In genomic region chr2:126053657-126054056, GRCm38 (mm10) we compare ENCODE assay signal across 28 mouse cellular contexts. TPM values are rescaled to one million over a fixed set of nuclear protein-coding genes. Genes with fewer than 3 reads are reported as not detected.
DNase-seq lines count a peak whose midpoint lies in the region; ATAC-seq and TF ChIP-seq lines count a peak whose summit lies in the region.
"Had no signal": no experiment of that assay in that cellular context is flagged by ENCODE, and none has a peak within 500 bp of the region (broad histone marks: within the 10 kb centered on the region; RNA-seq: fewer than 3 reads in every experiment).

No protein-coding gene starts in this region.

- DNase-seq in heart, adult 2 months = no peak
- no peak for DNase-seq in embryonic facial prominence, embryonic 10.5 days (ENCODE audit: low spot score)
- DNase-seq in left cerebral cortex, postnatal 36 days (ENCODE audit: low spot score in 2 of 2) = no peak
- DNase-seq: adrenal gland, adult 2 months; adrenal gland, postnatal 36 days; B cell, adult 2 months; cerebellum, adult 18-20 months; cerebellum, postnatal 10 days; gastrocnemius, postnatal 25 days; heart, adult 18-20 months; kidney, adult 2 months; liver, embryonic 13.5 days; lung, adult 18-20 months; lung, postnatal 14 days; right cerebral cortex, postnatal 14 days had no signal

- H3K9ac ChIP-seq in heart, embryonic 16.5 days (ENCODE audit: low read length) = no peak overlapping the region
- H3K9ac ChIP-seq in heart, adult 2 months (ENCODE audit: low read depth, low read length) = no peak overlapping the region
- H3K9ac ChIP-seq: heart, embryonic 13.5 days; hindbrain, embryonic 12.5 days; intestine, embryonic 15.5 days; liver, embryonic 13.5 days; midbrain, embryonic 12.5 days; stomach, embryonic 15.5 days had no signal

- no peaks in the 10 kb centered on the region for H3K36me3 ChIP-seq in heart, embryonic 16.5 days (ENCODE audit: control insufficient read depth, insufficient read depth)
- H3K36me3 ChIP-seq in heart, adult 2 months (ENCODE audit: control insufficient read depth, insufficient read depth, low read length) = no peaks in the 10 kb centered on the region
- H3K36me3 ChIP-seq in embryonic facial prominence, embryonic 10.5 days (replicated peaks) = no peaks in the 10 kb centered on the region
- H3K36me3 ChIP-seq in myocyte (ENCODE audit: control insufficient read depth, insufficient read depth) = no peaks in the 10 kb centered on the region
- H3K36me3 ChIP-seq: heart, embryonic 13.5 days; hindbrain, embryonic 12.5 days; intestine, embryonic 15.5 days; liver, embryonic 13.5 days; midbrain, embryonic 12.5 days; stomach, embryonic 15.5 days had no signal

- no peak for ATAC-seq in heart, embryonic 16.5 days (replicated peaks; ENCODE audit: extremely low read depth, insufficient read depth, low FRiP score)
- no peak for ATAC-seq in frontal cortex, adult (ENCODE audit: low TSS enrichment)
- ATAC-seq: activated CD4-positive, CD25-positive, alpha-beta regulatory T cell, adult 4 months; forebrain, embryonic 16.5 days; hindbrain, postnatal 0 days; intestine, embryonic 15.5 days had no signal

- no peak overlapping the region for H3ac ChIP-seq in myocyte (ENCODE audit: control insufficient read depth, insufficient read length)

- WGBS in heart, embryonic 16.5 days = 40% methylated on average over 5 of the region's 5 CpGs
- 50% methylated on average over 5 of the region's 5 CpGs for WGBS in heart, adult 2 months
- WGBS in embryonic facial prominence, embryonic 10.5 days = 58% methylated on average over 5 of the region's 5 CpGs

- H3K4me3 ChIP-seq in heart, embryonic 16.5 days (ENCODE audit: low read length) = no peak overlapping the region
- H3K4me3 ChIP-seq in heart, adult 2 months = no peak overlapping the region
- H3K4me3 ChIP-seq in embryonic facial prominence, embryonic 10.5 days = no peak overlapping the region
- no peak overlapping the region for H3K4me3 ChIP-seq in embryonic fibroblast, embryonic 13.5 days (ENCODE audit: insufficient read depth, low read length)
- no peak overlapping the region for H3K4me3 ChIP-seq in myocyte
- H3K4me3 ChIP-seq: heart, embryonic 13.5 days; hindbrain, embryonic 12.5 days; intestine, embryonic 15.5 days; liver, embryonic 13.5 days; midbrain, embryonic 12.5 days; stomach, embryonic 15.5 days had no signal

- no peak for TF ChIP-seq POLR2A in heart, adult 2 months (IDR thresholded peaks at IDR 0.05; ENCODE audit: insufficient read depth, low read depth, low read length)
- no peak for TF ChIP-seq POLR2A in embryonic fibroblast, embryonic 13.5 days (IDR thresholded peaks at IDR 0.05; ENCODE audit: low read depth, low read length)
- no peak for TF ChIP-seq POLR2A in myocyte (IDR thresholded peaks at IDR 0.05; ENCODE audit: insufficient read length, low read depth)

- TF ChIP-seq CTCF in heart, adult 2 months (IDR thresholded peaks at IDR 0.05) = no peak
- no peak for TF ChIP-seq CTCF in embryonic fibroblast, embryonic 13.5 days (IDR thresholded peaks at IDR 0.05; ENCODE audit: borderline replicate concordance, insufficient read depth, low read length)

- no peaks in the 10 kb centered on the region for H3K79me2 ChIP-seq in heart, adult 2 months (replicated peaks; ENCODE audit: control insufficient read depth, insufficient read depth, low read length)
- H3K79me2 ChIP-seq in myocyte (ENCODE audit: control insufficient read depth, insufficient read depth) = no peaks in the 10 kb centered on the region

- no peaks in the 10 kb centered on the region for H3K9me3 ChIP-seq in heart, embryonic 16.5 days (replicated peaks; ENCODE audit: control insufficient read depth, low read length)
- H3K9me3 ChIP-seq in embryonic facial prominence, embryonic 10.5 days = no peaks in the 10 kb centered on the region
- H3K9me3 ChIP-seq: heart, embryonic 13.5 days; hindbrain, embryonic 12.5 days; intestine, embryonic 15.5 days; liver, embryonic 13.5 days; midbrain, embryonic 12.5 days; stomach, embryonic 15.5 days had no signal

- peaks cover 4% of the 10 kb centered on the region; the same call in 1 of the 2 replicates for H3K4me1 ChIP-seq in heart, embryonic 16.5 days (ENCODE audit: control insufficient read depth, insufficient read depth, low read length)
- H3K4me1 ChIP-seq in heart, adult 2 months (ENCODE audit: control insufficient read depth, insufficient read depth, low read length) = no peaks in the 10 kb centered on the region
- peaks cover 31% of the 10 kb centered on the region for H3K4me1 ChIP-seq in embryonic facial prominence, embryonic 10.5 days
- H3K4me1 ChIP-seq in embryonic fibroblast, embryonic 13.5 days (ENCODE audit: control insufficient read depth, insufficient read depth, low read length) = peaks cover 7% of the 10 kb centered on the region
- H3K4me1 ChIP-seq: intestine, embryonic 15.5 days; liver, embryonic 13.5 days had no signal

- no peak overlapping the region for H3K27ac ChIP-seq in heart, embryonic 16.5 days (ENCODE audit: low read length)
- no peak overlapping the region for H3K27ac ChIP-seq in heart, adult 2 months
- peak overlapping the region; percentile 77 for H3K27ac ChIP-seq in embryonic facial prominence, embryonic 10.5 days (replicated peaks)
- peak overlapping the region; percentile 4; the same call in 1 of the 2 replicates for H3K27ac ChIP-seq in embryonic fibroblast, embryonic 13.5 days (ENCODE audit: insufficient read depth, low read length)
- H3K27ac ChIP-seq: heart, embryonic 13.5 days; hindbrain, embryonic 12.5 days; hindbrain, postnatal 0 days; intestine, embryonic 15.5 days; kidney, postnatal 0 days; liver, embryonic 13.5 days; midbrain, embryonic 12.5 days; stomach, embryonic 15.5 days had no signal

- peak overlapping the region; percentile 15; the same call in 1 of the 2 replicates for H3K4me2 ChIP-seq in heart, embryonic 16.5 days (ENCODE audit: low read depth, low read length)
- peak overlapping the region; percentile 39 for H3K4me2 ChIP-seq in myocyte (ENCODE audit: low read depth)
- H3K4me2 ChIP-seq: heart, embryonic 13.5 days; hindbrain, embryonic 12.5 days; intestine, embryonic 15.5 days; liver, embryonic 13.5 days; midbrain, embryonic 12.5 days; stomach, embryonic 15.5 days had no signal

- intact Hi-C loops in heart, adult 2 months (cut with DNase I) = no loop called here
- intact Hi-C loops in left cerebral cortex, postnatal 36 days (cut with DNase I) = no loop called here

- no peak for TF ChIP-seq EP300 in heart, adult 2 months (IDR thresholded peaks at IDR 0.05; ENCODE audit: insufficient read depth, low read depth, low read length)

- H3K27me3 ChIP-seq in heart, embryonic 16.5 days (ENCODE audit: control insufficient read depth, insufficient read depth, low read length) = no peaks in the 10 kb centered on the region
- no peaks in the 10 kb centered on the region for H3K27me3 ChIP-seq in heart, adult 2 months (ENCODE audit: control insufficient read depth, insufficient read depth, low read length)
- no peaks in the 10 kb centered on the region for H3K27me3 ChIP-seq in embryonic facial prominence, embryonic 10.5 days (replicated peaks; ENCODE audit: low read depth, poor library complexity, severe bottlenecking)
- no peaks in the 10 kb centered on the region for H3K27me3 ChIP-seq in myocyte (ENCODE audit: control insufficient read depth, insufficient read depth, insufficient read length)
- H3K27me3 ChIP-seq: heart, embryonic 13.5 days; hindbrain, embryonic 12.5 days; intestine, embryonic 15.5 days; liver, embryonic 13.5 days; midbrain, embryonic 12.5 days; stomach, embryonic 15.5 days had no signal

TF ChIP-seq in myocyte, 11 proteins besides CTCF, POLR2A, EP300 and RAD21:
- TF ChIP-seq MAX (IDR thresholded peaks at IDR 0.05; ENCODE audit: low read depth) (no peak), TCF12 (IDR thresholded peaks at IDR 0.05; ENCODE audit: insufficient read depth, poor library complexity, severe bottlenecking) (peak; percentile 37), MYOD1 (IDR thresholded peaks at IDR 0.05; ENCODE audit: control insufficient read depth in 1 of 3, insufficient read length in 2 of 3, low read depth in 2 of 3) (peak in 1 of 3 experiments; percentile 47), REST (IDR thresholded peaks at IDR 0.05; ENCODE audit: insufficient read depth, insufficient read length) (no peak), CEBPB (IDR thresholded peaks at IDR 0.05; ENCODE audit: insufficient read depth, poor library complexity, severe bottlenecking) (peak; percentile 40; the same call in 1 of the 2 replicates), E2F4 (IDR thresholded peaks at IDR 0.05; ENCODE audit: insufficient read depth) (no peak), MYOG (IDR thresholded peaks at IDR 0.05; ENCODE audit: control insufficient read depth in 1 of 3, insufficient read depth in 1 of 3, insufficient read length in 2 of 3, low read depth in 2 of 3) (peak in 2 of 3 experiments; percentile 65 to 67), POLR2AphosphoS2 (IDR thresholded peaks at IDR 0.05; ENCODE audit: insufficient read length, low read depth) (no peak), SRF (IDR thresholded peaks at IDR 0.05; ENCODE audit: control insufficient read depth, insufficient read length, low read depth) (no peak), TCF3 (IDR thresholded peaks at IDR 0.05; ENCODE audit: insufficient read length, low read depth) (no peak), USF1 (IDR thresholded peaks at IDR 0.05; ENCODE audit: low read depth) (no peak)

RNA-seq across cellular contexts. Expression of gene Fgf7, which starts 19.2 kb away (rescaled TPM):
- 1.9 and 2.0 TPM in 2 replicates for polyA plus RNA-seq in heart, embryonic 16.5 days (2015; fragmentation: Nextera tagmentation; extraction: Ambion mirVana)
- 1 to 10 TPM; 1.8 to 2.3 TPM for total RNA-seq in heart, adult 2 months (2021)
- polyA plus RNA-seq in heart, adult 2 months (2012; rRNA removed) = 0.55 and 2.6 TPM in 2 replicates
- polyA plus RNA-seq in embryonic facial prominence, embryonic 10.5 days (2016; fragmentation: Nextera tagmentation; extraction: Ambion mirVana) = 0.52 and 0.79 TPM in 2 replicates
- polyA plus RNA-seq in embryonic fibroblast, embryonic 13.5 days (2011; ENCODE audit: insufficient read length, low read depth, missing spikeins) = 70.8 and 94.4 TPM in 2 replicates
- 2.4 TPM for polyA plus RNA-seq in myocyte (2012; fragmentation: generic; extraction: Trizol)
- total RNA-seq in left cerebral cortex, postnatal 36 days (2021) = under 1 TPM; 0.22 to 0.23 TPM

Comparison
In these comparisons a context has a peak if more than half of its experiments do, and no peak if none do; other contexts are left out.
1. H3K27ac ChIP-seq: peak in embryonic facial prominence, embryonic 10.5 days (single experiment) and embryonic fibroblast, embryonic 13.5 days (single experiment); none in heart, embryonic 16.5 days (single experiment) and heart, adult 2 months (single experiment).
2. RNA of gene Fgf7, which starts 19.2 kb away (polyA plus RNA-seq): 70.8 to 94.4 TPM in embryonic fibroblast, embryonic 13.5 days; 2.4 TPM in myocyte (single experiment), 1.9 to 2.0 TPM in heart, embryonic 16.5 days, 0.52 to 0.79 TPM in embryonic facial prominence, embryonic 10.5 days and 0.55 to 2.6 TPM in heart, adult 2 months; every median in the first group is over 10 times any median in the second.